Mouse (Mus musculus) limb, embryonic 11.5 days (tissue): Measurements from ENCODE around the gene Cbx8. TPM values are rescaled to one million over a fixed set of nuclear protein-coding genes. Genes with fewer than 3 reads are reported as not detected.

Source experiments
- ATAC-seq: fragments of 200-750 bp; cut with Nextera tagmentation; 2 replicates; pipeline ENCODE4 v1.8.0; 2017; ENCODE audit warnings: low read depth; ENCODE audit not compliant: insufficient number of reproducible peaks, low FRiP score, low TSS enrichment
- DNase-seq: peaks from one replicate; pipeline ENCODE4 v3.0.0-alpha.2; 2015; ENCODE audit warnings: low spot score
- H3K27ac ChIP-seq: fragments of 300-500 bp; sonication (generic); replicated peaks from 2 replicates; pipeline ENCODE4 v1.5.1; 2014; ENCODE audit warnings: low read depth, mild to moderate bottlenecking, low read length
- H3K27me3 ChIP-seq: fragments of 300-500 bp; sonication (generic); 2 replicates; pipeline ENCODE4 v1.6.1; 2014; ENCODE audit warnings: mild to moderate bottlenecking, low read length, mixed read lengths; ENCODE audit not compliant: control insufficient read depth, insufficient read depth
- H3K36me3 ChIP-seq: fragments of 300-500 bp; sonication (generic); 2 replicates; pipeline ENCODE4 v1.6.1; 2014; ENCODE audit warnings: mild to moderate bottlenecking, low read length, moderate library complexity, mixed read lengths; ENCODE audit not compliant: control insufficient read depth, insufficient read depth
- H3K4me1 ChIP-seq: fragments of 300-500 bp; sonication (generic); 2 replicates; pipeline ENCODE4 v1.6.1; 2014; ENCODE audit warnings: low read length, mixed read lengths; ENCODE audit not compliant: control insufficient read depth, insufficient read depth
- H3K4me2 ChIP-seq: fragments of 300-500 bp; sonication (generic); 2 replicates; pipeline ENCODE4 v1.6.1; 2014; ENCODE audit warnings: low read depth, mild to moderate bottlenecking, moderate library complexity; ENCODE audit not compliant: severe bottlenecking
- H3K4me3 ChIP-seq: fragments of 300-500 bp; sonication (generic); 2 replicates; pipeline ENCODE4 v1.5.1; 2014; ENCODE audit warnings: low read depth, low read length
- H3K9ac ChIP-seq: fragments of 300-500 bp; sonication (generic); 2 replicates; pipeline ENCODE4 v1.6.1; 2014; ENCODE audit warnings: mild to moderate bottlenecking, low read length
- H3K9me3 ChIP-seq: fragments of 300-500 bp; sonication (generic); 2 replicates; pipeline ENCODE4 v1.6.1; 2016; ENCODE audit warnings: low read length; ENCODE audit not compliant: control insufficient read depth
- WGBS: fragments of 180-500 bp; shearing (Covaris S2); extraction: QIAGEN DNeasy Blood & Tissue Kit; methylation state at CpG from one replicate; pipeline ENCODE4 v1.1.7; 2014; 5-methylcytosine and 5-hydroxymethylcytosine counted together
- polyA plus RNA-seq: library from polyadenylated mRNA; unstranded; fragments of >200 nt; fragmentation: Nextera tagmentation; extraction: Ambion mirVana; gene quantifications from 2 replicates; pipeline ENCODE4 v1.2.1, GENCODE M21; 2014

Cbx8 gene
- polyA plus RNA-seq, 1 experiment from 2014 or later, result 13.4 TPM

DNA sequence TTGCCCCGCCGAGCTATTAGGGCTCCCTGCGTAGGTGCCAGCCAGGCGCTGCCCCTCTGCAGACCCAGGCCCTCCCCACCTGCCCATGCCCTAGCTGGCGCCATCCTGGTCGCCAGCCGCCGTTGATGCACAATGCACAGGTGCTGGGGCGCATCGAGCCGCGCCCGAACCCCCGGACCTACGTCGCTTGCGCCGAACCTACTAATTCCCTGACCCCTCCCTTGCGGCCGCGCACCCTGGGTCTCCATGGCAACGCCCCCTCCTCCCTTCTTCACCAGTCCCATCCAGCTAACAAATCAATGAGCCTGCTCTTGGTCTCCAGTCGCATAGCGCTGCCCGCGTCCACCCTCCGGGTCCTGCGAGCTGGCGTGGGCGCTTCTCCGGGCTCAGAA lies 552 bp upstream of the Cbx8 start:
- H3K27me3 ChIP-seq, result peaks cover 34% of the 10 kb centered on the region
- WGBS, result under 1% methylated on average over 31 of the region's 31 CpGs
- DNase-seq (peak; percentile 87), ATAC-seq (peak; percentile 60; the same call in 1 of the 2 replicates)
- H3K9me3 ChIP-seq, result no peaks in the 10 kb centered on the region
- H3K4me2 ChIP-seq, result peak overlapping the region; percentile 91
- H3K4me3 ChIP-seq, result peak overlapping the region; percentile 75
- H3K4me1 ChIP-seq, result peaks cover 67% of the 10 kb centered on the region
- peaks cover 5% of the 10 kb centered on the region; the same call in 1 of the 2 replicates for H3K36me3 ChIP-seq
- peak overlapping the region; percentile 65 for H3K9ac ChIP-seq
- peak overlapping the region; percentile 64 for H3K27ac ChIP-seq

DNA sequence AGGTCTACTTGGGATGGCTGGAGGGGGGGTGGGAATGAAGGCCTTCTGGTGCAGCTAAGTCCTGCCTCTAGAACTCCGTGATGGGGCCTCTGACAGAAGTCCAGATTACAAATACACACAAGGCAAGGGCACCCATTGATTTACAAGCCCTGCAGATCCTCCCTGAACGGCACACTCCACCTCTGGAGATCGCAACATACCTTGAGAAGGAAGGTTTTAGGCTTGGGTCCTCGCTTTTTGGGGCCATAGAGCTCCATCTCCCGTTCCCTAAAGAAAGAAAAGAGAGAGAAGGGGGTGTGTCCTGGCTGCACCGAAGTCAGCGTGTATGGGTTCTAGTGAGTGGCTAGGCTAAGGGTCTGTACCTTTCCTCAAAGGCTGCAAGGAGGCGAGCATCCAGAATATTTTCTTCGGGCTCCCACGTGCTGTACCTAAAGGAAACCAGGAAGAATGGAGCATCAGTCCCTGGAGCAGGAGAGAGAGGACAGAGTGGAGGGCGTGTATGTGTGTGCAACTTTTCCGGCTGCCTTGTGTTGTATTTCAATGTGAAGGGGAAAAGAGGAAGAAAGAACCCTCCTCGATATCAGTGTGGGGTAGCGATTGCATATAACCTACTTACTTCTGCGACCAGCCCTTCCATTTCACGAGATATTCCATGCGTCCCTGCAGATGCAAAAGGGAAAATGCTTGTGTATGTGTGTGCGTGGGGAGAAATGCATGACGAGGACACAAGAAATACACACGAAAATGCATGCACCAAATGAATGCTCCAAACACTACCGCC lies 847 bp downstream of the Cbx8 start:
- Histone ChIP-seq H3K9me3 (no peaks in the 10 kb centered on the region), H3K4me3 (peak overlapping the region; percentile 75), H3K36me3 (peaks cover 5% of the 10 kb centered on the region; the same call in 1 of the 2 replicates), H3K27me3 (peaks cover 37% of the 10 kb centered on the region), H3K9ac (peak overlapping the region; percentile 86), H3K4me2 (peak overlapping the region; percentile 64), H3K4me1 (peaks cover 67% of the 10 kb centered on the region), H3K27ac (no peak overlapping the region)
- peak; percentile 40 for DNase-seq
- ATAC-seq, result no peak
- WGBS, result 2% methylated on average over 21 of the region's 21 CpGs

DNA sequence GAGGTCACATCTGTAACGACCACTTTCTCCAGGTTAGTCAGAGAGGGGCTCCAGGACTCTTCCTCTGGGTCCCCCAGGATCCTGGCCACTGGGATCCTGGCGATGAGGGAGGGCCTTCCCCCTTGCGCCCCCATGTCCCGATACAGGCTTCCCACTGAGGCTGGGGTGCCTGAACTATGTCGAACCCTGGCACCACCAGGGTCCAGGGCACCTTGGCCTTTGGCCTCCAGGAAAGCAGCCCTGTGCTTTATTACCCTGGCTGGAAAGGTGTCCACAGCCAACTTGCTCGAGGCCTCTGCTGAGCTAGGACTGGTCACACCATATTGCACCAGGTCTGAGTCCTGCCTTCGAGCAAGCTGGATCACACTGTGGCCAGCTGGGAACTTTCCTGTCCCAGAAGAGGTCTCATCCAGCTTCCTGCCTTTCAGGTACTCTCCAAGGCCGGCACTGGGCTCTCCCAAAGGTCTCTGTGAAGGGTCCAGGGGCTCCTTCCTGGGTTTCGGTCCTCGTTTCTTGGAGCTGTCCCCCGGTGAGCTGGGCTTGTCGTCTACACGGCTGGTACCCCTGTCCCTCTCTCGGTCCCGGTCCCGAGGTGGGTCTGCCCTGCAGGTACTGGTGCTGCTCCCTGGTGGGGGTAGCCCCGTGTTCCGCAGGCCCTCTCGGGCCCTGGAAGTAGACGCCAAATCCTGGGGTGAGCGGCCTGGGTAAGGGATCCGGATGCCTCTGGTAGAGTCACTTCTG lies 1.9 kb downstream of the Cbx8 start:
- ATAC-seq, result no peak
- peak overlapping the region; percentile 22; the same call in 1 of the 2 replicates for H3K9ac ChIP-seq
- no peak overlapping the region for H3K27ac ChIP-seq
- H3K4me2 ChIP-seq, result peak overlapping the region; percentile 64
- peaks cover 41% of the 10 kb centered on the region for H3K27me3 ChIP-seq
- H3K4me3 ChIP-seq, result no peak overlapping the region; the same call in 1 of the 2 replicates
- H3K9me3 ChIP-seq, result no peaks in the 10 kb centered on the region
- 18% methylated on average over 22 of the region's 22 CpGs for WGBS
- H3K4me1 ChIP-seq, result peaks cover 69% of the 10 kb centered on the region
- no peak for DNase-seq
- peaks cover 5% of the 10 kb centered on the region; the same call in 1 of the 2 replicates for H3K36me3 ChIP-seq

DNA sequence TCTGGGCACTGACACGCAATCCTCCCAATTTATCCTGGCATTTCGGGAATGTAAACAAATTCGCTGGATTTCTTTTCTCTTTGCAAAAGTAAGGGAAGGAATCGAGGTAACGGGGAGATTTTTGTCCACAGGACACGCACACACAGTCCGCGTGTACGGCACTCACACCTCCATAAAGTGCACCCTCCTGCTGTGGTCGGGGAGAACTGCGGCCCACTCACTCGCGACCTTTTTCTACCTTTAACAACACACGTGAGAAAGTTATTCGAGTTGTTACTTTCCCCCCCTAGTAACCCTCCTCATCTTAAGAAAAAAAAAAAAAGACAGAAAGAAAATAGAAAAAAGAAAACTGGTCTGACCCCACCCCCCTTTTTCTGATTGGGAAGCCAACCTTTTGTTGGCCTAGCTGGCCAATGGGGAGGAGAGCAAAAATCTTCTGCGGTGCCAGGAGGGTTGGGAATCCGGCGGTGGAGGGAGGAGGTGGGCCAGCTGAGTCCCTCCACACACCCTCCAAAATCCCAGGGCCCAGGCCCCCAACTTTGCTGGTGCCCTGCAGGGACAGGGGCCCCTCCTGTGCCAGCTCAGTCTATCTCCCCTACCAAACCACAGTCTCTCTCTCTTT lies 2.9 kb downstream of the Cbx8 start:
- Histone ChIP-seq H3K27me3 (peaks cover 38% of the 10 kb centered on the region), H3K36me3 (peaks cover 5% of the 10 kb centered on the region; the same call in 1 of the 2 replicates), H3K4me3 (peak overlapping the region; percentile 40), H3K9me3 (no peaks in the 10 kb centered on the region), H3K9ac (peak overlapping the region; percentile 55), H3K4me1 (peaks cover 61% of the 10 kb centered on the region), H3K27ac (no peak overlapping the region), H3K4me2 (peak overlapping the region; percentile 90)
- WGBS, result under 1% methylated on average over 18 of the region's 18 CpGs
- peak; percentile 52 for DNase-seq
- ATAC-seq, result no peak

DNA sequence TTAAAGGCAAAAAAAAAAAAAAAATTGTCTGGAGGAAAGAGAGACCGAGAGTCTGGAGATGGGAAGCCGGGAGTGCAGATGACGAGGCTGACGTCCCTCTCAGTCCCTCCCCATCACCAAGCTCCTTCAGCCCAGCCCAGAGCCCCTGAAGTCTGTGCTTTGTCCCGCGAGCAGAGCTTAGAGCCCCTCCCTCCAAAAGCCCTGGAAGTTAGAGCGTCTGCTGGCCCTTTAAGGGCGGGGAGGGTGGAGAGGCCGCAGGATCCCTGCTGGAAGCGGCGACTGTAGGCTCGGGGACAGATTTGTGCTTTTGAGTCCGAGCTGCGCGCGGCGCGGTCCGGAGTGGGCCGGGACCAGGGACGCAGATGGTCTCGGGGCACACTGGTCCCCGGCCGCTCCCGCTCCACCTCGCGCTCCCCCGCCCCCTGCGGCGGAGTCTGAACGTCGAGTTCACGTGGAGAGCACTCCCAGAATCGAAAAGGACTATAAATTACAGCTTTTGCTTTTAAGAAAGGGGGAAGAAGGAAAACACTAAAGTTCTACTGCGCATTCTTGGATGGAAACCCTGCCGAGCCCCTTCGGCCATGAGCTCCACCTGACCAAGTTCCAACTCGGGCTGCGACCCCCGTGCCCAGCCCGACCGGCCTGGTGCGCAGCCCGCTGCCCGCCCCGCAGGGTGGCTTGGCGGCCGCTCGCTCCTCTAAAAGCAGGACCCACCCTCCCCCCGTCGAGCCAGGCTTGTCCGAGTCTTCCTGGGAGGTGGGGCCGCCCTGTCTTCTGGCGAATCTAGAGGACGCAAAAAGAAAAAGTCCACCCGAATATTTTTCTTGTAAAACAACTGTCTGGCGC lies 3.6 kb downstream of the Cbx8 start:
- ATAC-seq (no peak), DNase-seq (peak; percentile 77)
- H3K4me3 ChIP-seq, result peak overlapping the region; percentile 40
- H3K4me2 ChIP-seq, result peak overlapping the region; percentile 90
- peaks cover 5% of the 10 kb centered on the region; the same call in 1 of the 2 replicates for H3K36me3 ChIP-seq
- peak overlapping the region; percentile 55 for H3K9ac ChIP-seq
- no peak overlapping the region for H3K27ac ChIP-seq
- H3K9me3 ChIP-seq, result no peaks in the 10 kb centered on the region
- H3K27me3 ChIP-seq, result peaks cover 38% of the 10 kb centered on the region
- H3K4me1 ChIP-seq, result peaks cover 57% of the 10 kb centered on the region
- under 1% methylated on average over 57 of the region's 57 CpGs for WGBS

DNA sequence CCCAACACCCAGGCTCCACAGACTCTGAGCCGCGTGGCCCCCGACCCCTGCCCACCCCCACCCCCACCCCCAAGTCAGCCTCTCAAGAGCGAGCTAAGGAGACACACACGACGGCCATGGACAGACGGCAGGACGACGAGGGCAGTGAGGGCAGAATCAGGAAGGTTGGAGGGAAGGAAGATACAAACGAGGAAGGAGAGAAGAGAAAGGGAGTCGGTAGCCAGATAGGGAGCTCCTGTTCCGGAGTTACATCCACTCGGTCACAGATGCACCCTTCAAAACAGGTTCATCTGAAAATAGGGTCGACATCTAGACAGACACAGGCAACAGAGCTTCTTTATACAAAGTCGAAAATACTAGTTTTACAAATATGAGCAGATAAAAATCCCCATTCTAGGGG lies 4.3 kb downstream of the Cbx8 start:
- Histone ChIP-seq H3K9me3 (no peaks in the 10 kb centered on the region), H3K27me3 (peaks cover 35% of the 10 kb centered on the region), H3K4me3 (no peak overlapping the region), H3K4me2 (no peak overlapping the region), H3K4me1 (peaks cover 50% of the 10 kb centered on the region), H3K9ac (no peak overlapping the region), H3K36me3 (peaks cover 5% of the 10 kb centered on the region; the same call in 1 of the 2 replicates), H3K27ac (no peak overlapping the region)
- 1% methylated on average over 15 of the region's 15 CpGs for WGBS
- DNase-seq, result no peak
- no peak for ATAC-seq

DNA sequence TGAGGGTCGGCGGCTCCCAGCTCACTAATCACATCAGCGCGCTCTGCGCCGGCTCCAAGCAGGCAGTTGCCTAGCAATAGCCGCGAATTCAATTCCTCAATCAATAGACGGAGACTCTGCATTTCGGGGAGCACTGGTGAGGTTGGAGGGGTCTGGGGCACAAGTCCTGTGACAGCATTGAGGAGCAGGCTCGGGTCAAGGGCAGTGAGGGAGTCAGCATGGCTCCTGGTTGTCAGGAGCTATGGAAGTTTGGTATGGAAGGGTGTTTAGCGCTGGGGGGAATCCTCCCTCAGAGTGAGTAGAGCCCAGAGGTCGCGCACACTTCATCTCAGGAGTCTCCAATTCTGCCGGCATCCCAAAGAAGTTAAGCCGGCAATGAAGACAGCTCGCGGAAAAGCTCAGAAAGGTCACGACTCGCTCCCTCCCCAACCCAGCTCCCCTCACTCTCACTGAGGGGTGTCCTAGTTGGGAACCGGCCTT lies 5.0 kb downstream of the Cbx8 start:
- no peak for ATAC-seq
- H3K27ac ChIP-seq, result no peak overlapping the region
- H3K4me1 ChIP-seq, result peaks cover 47% of the 10 kb centered on the region
- H3K9me3 ChIP-seq, result no peaks in the 10 kb centered on the region
- H3K4me3 ChIP-seq, result no peak overlapping the region
- peak; percentile 64 for DNase-seq
- H3K27me3 ChIP-seq, result peaks cover 35% of the 10 kb centered on the region
- 1% methylated on average over 21 of the region's 21 CpGs for WGBS
- peaks cover 5% of the 10 kb centered on the region; the same call in 1 of the 2 replicates for H3K36me3 ChIP-seq
- no peak overlapping the region for H3K9ac ChIP-seq
- H3K4me2 ChIP-seq, result no peak overlapping the region
